Mouse (Mus musculus): ENCODE results near the gene Arhgap18. TPM values are rescaled to one million over a fixed set of nuclear protein-coding genes. Genes with fewer than 3 reads are reported as not detected.

Gene Arhgap18
- polyA plus RNA-seq, 1 experiment from 2014 or later = 25.7 TPM

DNA sequence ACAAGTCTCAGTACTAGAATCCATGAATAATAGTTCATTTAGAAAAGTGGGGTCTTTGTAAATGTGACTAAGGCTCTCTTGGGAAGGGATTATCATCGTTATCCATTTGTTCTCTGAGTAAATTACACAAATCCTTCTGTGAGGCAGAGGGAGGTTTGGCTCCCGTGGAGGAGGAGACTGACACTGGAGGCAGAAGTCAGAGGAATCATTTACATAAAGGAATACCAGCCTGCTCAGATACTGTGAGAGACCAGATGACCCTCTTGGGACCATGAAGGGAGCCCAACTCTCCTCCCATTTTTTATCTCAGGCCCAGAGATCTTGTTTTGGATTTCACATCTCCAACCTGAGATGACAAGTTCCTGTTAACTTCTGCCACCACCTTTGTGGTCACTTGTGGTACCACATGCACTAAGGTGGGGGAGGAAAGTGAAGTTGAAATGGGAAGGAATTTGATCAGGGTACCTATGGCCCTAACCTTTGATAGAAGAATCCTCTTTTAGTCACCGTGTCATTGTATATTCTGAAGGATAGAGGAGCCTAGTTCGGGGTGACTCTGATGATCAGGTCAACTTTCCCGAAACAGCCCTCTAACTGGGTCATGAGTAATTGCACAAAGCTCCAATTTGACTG, 51.2 kb downstream of the Arhgap18 start:
- POLR2A ChIA-PET = no interaction called here
- in situ Hi-C loops (cut with MboI; ENCODE audit: low pct_unique_long_range_greater_than_20kb) = no loop called here
- TF ChIP-seq CTCF (IDR thresholded peaks at IDR 0.05) = no peak
- no peak for DNase-seq (ENCODE audit: low read depth, low spot score)
- CTCF ChIA-PET = no interaction called here
- no peak for ATAC-seq
- no peaks in the 10 kb centered on the region for H3K27me3 ChIP-seq

GRCm38 (mm10) chr10:26805007-26805406, 51.8 kb downstream of the Arhgap18 start:
- POLR2A ChIA-PET = no interaction called here
- no peak for DNase-seq (ENCODE audit: low read depth, low spot score)
- TF ChIP-seq CTCF (IDR thresholded peaks at IDR 0.05) = no peak
- H3K27me3 ChIP-seq = no peaks in the 10 kb centered on the region
- no peak for ATAC-seq
- CTCF ChIA-PET = no interaction called here
- in situ Hi-C loops (cut with MboI; ENCODE audit: low pct_unique_long_range_greater_than_20kb) = no loop called here

DNA sequence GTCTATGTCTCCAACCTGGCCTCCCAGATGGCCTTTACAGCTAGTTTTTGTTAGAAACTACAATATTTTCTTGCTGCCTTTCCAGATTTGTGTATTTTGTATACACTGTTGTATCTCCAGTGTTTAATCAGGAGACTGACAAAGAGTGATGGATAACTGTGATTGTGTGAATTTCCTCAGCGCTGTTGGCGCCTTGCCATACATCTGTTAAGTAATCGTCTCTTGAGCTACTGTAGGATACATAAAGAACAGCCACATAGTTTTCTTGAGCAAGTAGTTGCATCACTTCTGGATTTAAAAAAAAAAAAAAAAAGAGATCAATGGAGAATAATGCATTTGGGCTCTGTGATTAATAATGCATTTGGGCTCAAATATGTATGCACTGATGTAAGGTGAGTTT, 52.9 kb downstream of the Arhgap18 start:
- no peak for TF ChIP-seq CTCF (IDR thresholded peaks at IDR 0.05)
- in situ Hi-C loops (cut with MboI; ENCODE audit: low pct_unique_long_range_greater_than_20kb) = no loop called here
- H3K27me3 ChIP-seq = no peaks in the 10 kb centered on the region
- ATAC-seq = no peak
- ChIA-PET POLR2A (no interaction called here), CTCF (interaction anchor here (0.7 kb wide), 1 partner anchor 53 kb away, joined by 3 read pairs; the partner anchor contains the start of gene Arhgap18)
- no peak for DNase-seq (ENCODE audit: low read depth, low spot score)

DNA sequence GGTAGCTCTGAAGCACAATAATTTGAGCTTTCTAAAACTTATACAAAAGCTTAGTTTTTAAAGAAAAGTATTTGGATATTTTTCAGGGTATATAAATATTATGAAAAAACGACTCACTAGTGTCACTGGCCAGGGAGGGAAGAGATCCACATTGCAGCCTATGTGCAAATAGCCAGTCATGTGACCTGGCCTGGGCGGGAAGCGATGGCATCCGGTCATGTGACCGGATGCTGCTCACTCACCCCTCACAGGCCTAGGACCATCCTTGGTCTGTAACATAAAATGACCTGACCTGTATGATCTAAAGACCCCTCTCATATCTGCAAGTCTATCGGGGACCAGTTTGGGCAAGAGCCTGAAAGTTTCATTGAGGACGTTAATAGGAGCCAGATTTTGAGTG, 56.8 kb downstream of the Arhgap18 start:
- TF ChIP-seq CTCF (IDR thresholded peaks at IDR 0.05) = no peak
- in situ Hi-C loops (cut with MboI; ENCODE audit: low pct_unique_long_range_greater_than_20kb) = no loop called here
- ChIA-PET CTCF (interaction anchor here (1.6 kb wide), 1 partner anchor 9 kb away, joined by 4 read pairs; no protein-coding TSS in a partner anchor), POLR2A (no interaction called here)
- H3K27me3 ChIP-seq = no peaks in the 10 kb centered on the region
- DNase-seq (ENCODE audit: low read depth, low spot score) (no peak), ATAC-seq (no peak)

DNA sequence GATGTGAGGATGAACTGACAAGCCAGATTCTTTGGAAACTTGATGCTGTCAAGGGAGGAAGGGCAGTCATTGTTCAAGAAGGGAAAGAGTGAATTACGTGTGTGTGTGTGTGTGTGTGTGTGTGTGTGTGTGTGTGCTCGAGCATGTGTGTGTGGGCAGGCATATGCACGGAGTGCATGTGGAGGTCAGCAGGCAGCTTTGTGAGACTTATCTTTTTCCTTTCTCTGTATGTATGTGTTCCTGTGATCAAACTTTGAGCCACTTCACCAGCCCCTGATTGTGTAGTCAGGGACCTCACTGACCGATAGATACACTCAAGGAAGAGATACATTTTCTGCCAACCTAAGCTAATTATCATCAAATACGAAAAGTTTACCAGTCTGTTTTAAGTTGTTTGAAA, 57.6 kb downstream of the Arhgap18 start:
- TF ChIP-seq CTCF (IDR thresholded peaks at IDR 0.05) = no peak
- DNase-seq (ENCODE audit: low read depth, low spot score) (no peak), ATAC-seq (no peak)
- no peaks in the 10 kb centered on the region for H3K27me3 ChIP-seq
- ChIA-PET CTCF (interaction anchor here (0.7 to 1.6 kb wide), 3 partner anchors 8 to 32 kb away, joined by 3 to 4 read pairs (median 3); no protein-coding TSS in a partner anchor), POLR2A (no interaction called here)
- in situ Hi-C loops (cut with MboI; ENCODE audit: low pct_unique_long_range_greater_than_20kb) = no loop called here

DNA sequence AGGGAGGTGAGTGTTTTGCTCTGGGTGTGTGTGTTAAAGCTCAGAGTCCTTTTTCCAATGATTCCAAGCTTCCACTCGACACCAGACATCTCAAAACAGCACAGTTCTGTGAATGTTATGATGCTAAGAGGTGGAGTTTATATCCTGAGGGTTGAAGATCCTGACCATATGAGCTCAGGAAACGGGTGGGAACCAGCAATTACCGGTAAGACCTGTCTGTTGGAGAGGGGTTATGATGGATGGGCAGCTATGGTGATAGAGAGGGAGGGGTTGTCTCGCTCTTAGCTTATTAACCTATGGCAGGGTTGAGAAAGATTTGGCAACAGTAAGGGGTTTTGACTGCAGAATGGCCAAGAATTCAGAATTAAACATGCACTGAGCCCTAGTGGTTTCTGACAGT, 58.1 kb downstream of the Arhgap18 start:
- DNase-seq (ENCODE audit: low read depth, low spot score) (no peak), ATAC-seq (no peak)
- CTCF ChIA-PET = interaction anchor here (0.7 kb wide), 1 partner anchor 32 kb away, joined by 3 read pairs; no protein-coding TSS in a partner anchor
- in situ Hi-C loops (cut with MboI; ENCODE audit: low pct_unique_long_range_greater_than_20kb) = no loop called here
- H3K27me3 ChIP-seq = no peaks in the 10 kb centered on the region
- POLR2A ChIA-PET = no interaction called here
- TF ChIP-seq CTCF (IDR thresholded peaks at IDR 0.05) = no peak

- CTCF ChIA-PET = interaction anchor here (1.1 kb wide), 1 partner anchor 18 kb away, joined by 4 read pairs; no protein-coding TSS in a partner anchor
- in situ Hi-C loops (cut with MboI; ENCODE audit: low pct_unique_long_range_greater_than_20kb) = no loop called here
- no peak for DNase-seq (ENCODE audit: low read depth, low spot score)
Measured at GRCm38 (mm10) chr10:26815646-26816045, 62.4 kb downstream of the Arhgap18 start.

DNA sequence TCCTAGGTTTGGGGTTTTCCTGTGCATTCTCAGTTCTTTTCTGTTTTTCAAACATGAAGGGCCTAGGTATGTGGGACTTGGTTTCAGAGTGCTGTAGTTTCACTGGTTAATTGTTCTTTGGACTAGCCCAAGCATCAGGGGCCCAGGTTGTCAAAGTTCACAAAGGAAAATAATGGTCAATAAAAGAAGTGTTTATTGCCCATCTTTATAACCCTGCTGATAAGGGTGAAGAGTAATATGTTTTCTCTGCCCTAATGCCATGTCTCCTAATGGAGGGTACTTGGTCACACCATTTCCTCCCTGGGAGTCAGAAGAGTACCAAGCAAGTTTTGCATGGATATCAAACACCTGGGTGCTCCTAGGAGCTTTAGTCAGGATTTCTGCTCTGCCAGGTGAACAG, 67.1 kb downstream of the Arhgap18 start:
- in situ Hi-C loops (cut with MboI; ENCODE audit: low pct_unique_long_range_greater_than_20kb) = no loop called here
- ChIA-PET POLR2A (no interaction called here), CTCF (no interaction called here)
- ATAC-seq (no peak), DNase-seq (ENCODE audit: low read depth, low spot score) (no peak)
- H3K27me3 ChIP-seq = no peaks in the 10 kb centered on the region
- TF ChIP-seq CTCF (IDR thresholded peaks at IDR 0.05) = no peak

More at GRCm38 (mm10) chr10:26815646-26816045, 62.4 kb downstream of the Arhgap18 start:
- no peak for TF ChIP-seq CTCF (IDR thresholded peaks at IDR 0.05)
- H3K27me3 ChIP-seq = no peaks in the 10 kb centered on the region
- no peak for ATAC-seq
- POLR2A ChIA-PET = no interaction called here

DNA sequence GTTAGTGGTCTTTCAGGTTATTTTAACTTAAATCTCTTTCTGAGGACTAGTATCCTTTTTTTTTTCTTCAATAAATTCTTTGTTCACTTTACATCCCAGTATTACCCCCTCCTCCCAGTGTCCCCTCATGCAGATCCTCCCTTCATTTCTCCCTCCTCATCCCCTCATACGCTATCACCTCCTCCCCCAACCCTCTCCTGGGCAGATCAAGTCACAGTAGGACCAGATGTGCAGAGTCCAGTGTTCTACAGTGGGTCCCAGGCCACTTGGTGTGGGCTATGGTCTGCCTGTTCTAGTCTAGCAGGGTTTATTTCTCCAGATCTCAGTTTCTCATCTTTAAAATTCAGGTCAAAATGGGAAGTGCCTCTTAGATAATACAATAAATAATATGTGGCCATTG, 67.7 kb downstream of the Arhgap18 start:
- in situ Hi-C loops (cut with MboI; ENCODE audit: low pct_unique_long_range_greater_than_20kb) = no loop called here
- TF ChIP-seq CTCF (IDR thresholded peaks at IDR 0.05) = no peak
- ATAC-seq = no peak
- ChIA-PET POLR2A (no interaction called here), CTCF (interaction anchor here (0.9 kb wide), 1 partner anchor 9 kb away, joined by 4 read pairs; no protein-coding TSS in a partner anchor)
- no peaks in the 10 kb centered on the region for H3K27me3 ChIP-seq
- DNase-seq (ENCODE audit: low read depth, low spot score) = no peak

DNA sequence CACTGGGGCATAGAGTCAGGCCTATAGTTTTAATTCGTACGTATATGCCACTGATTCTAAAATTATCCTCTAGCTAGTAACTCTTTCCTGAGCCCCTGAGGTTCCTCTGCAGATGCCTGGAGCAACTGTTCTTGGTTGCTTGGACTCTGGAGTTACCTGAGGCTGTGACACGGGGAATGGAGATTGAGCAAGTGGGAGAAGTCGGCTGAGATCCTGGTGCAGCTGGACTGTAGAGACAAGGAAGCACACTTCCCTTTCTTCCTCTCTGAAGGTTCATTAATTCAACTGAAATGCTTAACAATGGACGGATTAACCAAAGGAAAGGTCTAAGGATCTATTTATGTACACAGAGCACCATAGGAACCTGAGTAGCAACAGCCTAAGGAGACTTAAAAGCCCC, 70.8 kb downstream of the Arhgap18 start:
- DNase-seq (ENCODE audit: low read depth, low spot score) = no peak
- ChIA-PET CTCF (interaction anchor here (0.8 to 1.6 kb wide), 2 partner anchors 9 to 11 kb away, joined by 3 to 4 read pairs; no protein-coding TSS in a partner anchor), POLR2A (no interaction called here)
- H3K27me3 ChIP-seq = no peaks in the 10 kb centered on the region
- TF ChIP-seq CTCF (IDR thresholded peaks at IDR 0.05) = no peak
- no peak for ATAC-seq
- in situ Hi-C loops (cut with MboI; ENCODE audit: low pct_unique_long_range_greater_than_20kb) = no loop called here

- POLR2A ChIA-PET = no interaction called here
- in situ Hi-C loops (cut with MboI; ENCODE audit: low pct_unique_long_range_greater_than_20kb) = no loop called here
- CTCF ChIA-PET = interaction anchor here (1.8 kb wide), 1 partner anchor 73 kb away, joined by 4 read pairs; the partner anchor contains the start of gene Arhgap18
- no peak for TF ChIP-seq CTCF (IDR thresholded peaks at IDR 0.05)
- DNase-seq (ENCODE audit: low read depth, low spot score) (no peak), ATAC-seq (no peak)
- no peaks in the 10 kb centered on the region for H3K27me3 ChIP-seq
Measured at GRCm38 (mm10) chr10:26825246-26825889, 72.1 kb downstream of the Arhgap18 start.
